Mouse (Mus musculus) ES-Bruce4 (cell line): ENCODE results near the gene Oaz1. TPM values are rescaled to one million over a fixed set of nuclear protein-coding genes. Genes with fewer than 3 reads are reported as not detected.

Experiments
- H3K27ac ChIP-seq: 2 replicates; pipeline ENCODE4 v1.5.1; 2012; ENCODE audit warnings: low read length, inconsistent platforms; ENCODE audit not compliant: insufficient read depth
- H3K27me3 ChIP-seq: 2 replicates; pipeline ENCODE4 v1.6.1; 2012; ENCODE audit warnings: mild to moderate bottlenecking, low read length, inconsistent platforms; ENCODE audit not compliant: control insufficient read depth, poor library complexity, insufficient read depth, severe bottlenecking
- H3K36me3 ChIP-seq: 2 replicates; pipeline ENCODE4 v1.6.1; 2012; ENCODE audit warnings: inconsistent platforms, mild to moderate bottlenecking, low read length, moderate library complexity; ENCODE audit not compliant: control insufficient read depth, poor library complexity, insufficient read depth, severe bottlenecking
- H3K4me1 ChIP-seq: one replicate; pipeline ENCODE4 v1.8.1; 2011; ENCODE audit warnings: low read length; ENCODE audit not compliant: control insufficient read depth, insufficient read depth
- H3K4me3 ChIP-seq: 2 replicates; pipeline ENCODE4 v1.5.1; 2011; ENCODE audit warnings: low read depth, mild to moderate bottlenecking, low read length
- H3K9ac ChIP-seq: 2 replicates; pipeline ENCODE4 v1.6.1; 2012; ENCODE audit warnings: low read depth, mild to moderate bottlenecking, inconsistent platforms; ENCODE audit not compliant: poor library complexity, severe bottlenecking
- H3K9me3 ChIP-seq: replicated peaks from 2 replicates; pipeline ENCODE4 v1.6.1; 2012; ENCODE audit warnings: mild to moderate bottlenecking, low read length, inconsistent platforms; ENCODE audit not compliant: control insufficient read depth, poor library complexity, insufficient read depth, severe bottlenecking
- CTCF ChIP-seq: IDR thresholded peaks from one replicate; pipeline ENCODE4 v1.8.1; 2011; ENCODE audit warnings: low read depth, low read length
- EP300 ChIP-seq: IDR thresholded peaks from 2 replicates; pipeline ENCODE4 v1.6.1; 2011; ENCODE audit warnings: low read depth, low read length; ENCODE audit not compliant: insufficient read depth
- POLR2A ChIP-seq: IDR thresholded peaks from one replicate; pipeline ENCODE4 v1.8.1; 2011; ENCODE audit warnings: low read length; ENCODE audit not compliant: insufficient read depth
- polyA plus RNA-seq: library from polyadenylated mRNA; stranded (reverse); fragments of >200 nt; gene quantifications from 2 replicates; pipeline ENCODE4 v1.2.4, GENCODE M21; 2011; ENCODE audit warnings: low read depth; ENCODE audit not compliant: missing spikeins, insufficient read depth, insufficient read length

Gene Oaz1
- polyA plus RNA-seq, 1 experiment = 471 TPM

DNA sequence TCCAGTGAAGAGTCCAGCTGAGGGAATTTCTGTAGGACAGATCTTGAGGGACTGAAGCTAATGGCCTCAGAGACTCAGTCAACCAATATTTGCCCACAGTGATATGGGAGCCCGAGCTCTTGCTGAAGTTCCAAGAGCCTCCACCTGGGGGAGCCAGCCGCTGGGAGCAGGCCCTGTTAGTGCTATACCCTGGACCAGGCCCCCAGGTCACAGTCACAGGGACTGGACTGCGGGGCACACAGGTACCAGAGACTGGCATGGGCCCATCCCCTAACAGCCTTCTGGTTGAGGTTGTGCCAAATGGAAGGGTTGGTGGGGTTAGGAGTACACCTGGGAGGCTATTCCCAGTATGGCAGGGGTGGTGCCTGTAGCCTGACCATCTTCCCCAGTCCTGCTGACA is 20.5 kb upstream of the Oaz1 start:
- peak overlapping the region; percentile 70 for H3K4me3 ChIP-seq
- peaks cover 3% of the 10 kb centered on the region for H3K4me1 ChIP-seq
- H3K27ac ChIP-seq = no peak overlapping the region
- no peaks in the 10 kb centered on the region for H3K27me3 ChIP-seq
- H3K9ac ChIP-seq = no peak overlapping the region
- no peak for TF ChIP-seq EP300
- peak; percentile 70 for TF ChIP-seq CTCF
- H3K36me3 ChIP-seq = peaks cover 20% of the 10 kb centered on the region
- no peaks in the 10 kb centered on the region for H3K9me3 ChIP-seq

DNA sequence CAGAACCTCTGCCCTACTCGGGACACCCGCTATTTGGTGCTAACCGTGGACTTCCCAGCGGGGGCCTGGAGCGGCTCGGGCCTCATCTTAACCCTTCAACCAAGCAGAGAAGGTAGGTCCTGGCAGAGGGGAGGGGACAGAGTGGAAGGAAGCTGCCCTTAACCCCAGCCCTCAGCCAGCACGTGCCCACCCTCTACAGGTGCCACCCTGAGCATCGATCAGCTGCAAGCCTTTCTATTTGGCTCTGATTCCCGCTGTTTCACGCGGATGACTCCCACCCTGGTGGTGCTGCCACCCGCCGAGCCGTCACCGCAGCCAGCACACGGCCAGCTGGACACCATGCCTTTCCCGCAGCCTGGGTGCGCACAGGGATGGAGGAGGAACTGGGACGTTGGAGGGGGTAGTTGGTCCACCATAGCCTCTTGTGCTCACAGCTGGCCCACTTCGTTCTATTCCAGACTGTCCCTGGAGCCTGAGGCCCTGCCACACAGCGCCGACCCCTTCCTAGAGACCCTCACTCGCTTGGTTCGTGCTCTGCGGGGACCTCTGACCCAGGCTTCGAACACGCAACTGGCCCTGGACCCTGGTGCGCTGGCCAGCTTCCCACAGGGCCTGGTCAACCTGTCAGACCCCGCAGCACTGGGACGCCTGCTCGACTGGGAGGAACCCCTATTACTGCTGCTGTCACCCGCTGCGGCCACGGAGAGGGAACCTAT is 20.0 kb upstream of the Oaz1 start:
- H3K27me3 ChIP-seq = no peaks in the 10 kb centered on the region
- H3K27ac ChIP-seq = no peak overlapping the region
- H3K9ac ChIP-seq = peak overlapping the region; percentile 57
- H3K36me3 ChIP-seq = peaks cover 14% of the 10 kb centered on the region
- no peaks in the 10 kb centered on the region for H3K9me3 ChIP-seq
- no peak for TF ChIP-seq CTCF
- no peak for TF ChIP-seq EP300
- TF ChIP-seq POLR2A = no peak
- H3K4me1 ChIP-seq = peaks cover 3% of the 10 kb centered on the region
- H3K4me3 ChIP-seq = peak overlapping the region; percentile 70

DNA sequence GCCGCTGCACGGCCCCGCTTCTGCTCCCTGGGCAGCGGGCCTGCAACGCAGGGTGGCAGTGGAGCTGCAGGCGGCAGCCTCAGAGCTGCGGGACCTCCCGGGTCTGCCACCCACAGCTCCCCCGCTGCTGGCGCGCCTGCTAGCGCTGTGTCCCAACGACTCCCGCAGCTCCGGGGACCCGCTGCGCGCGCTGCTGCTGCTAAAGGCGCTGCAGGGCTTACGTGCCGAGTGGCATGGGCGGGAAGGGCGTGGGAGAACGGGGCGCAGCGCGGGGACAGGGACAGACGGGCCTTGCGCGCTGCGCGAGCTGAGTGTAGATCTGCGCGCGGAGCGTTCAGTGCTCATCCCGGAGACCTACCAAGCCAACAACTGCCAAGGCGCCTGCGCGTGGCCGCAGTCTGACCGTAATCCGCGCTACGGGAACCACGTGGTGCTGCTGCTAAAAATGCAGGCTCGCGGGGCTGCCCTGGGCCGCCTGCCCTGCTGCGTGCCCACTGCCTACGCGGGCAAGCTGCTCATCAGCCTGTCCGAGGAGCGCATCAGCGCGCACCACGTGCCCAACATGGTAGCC is 19.3 kb upstream of the Oaz1 start:
- H3K27me3 ChIP-seq = no peaks in the 10 kb centered on the region
- H3K4me3 ChIP-seq = peak overlapping the region; percentile 70
- TF ChIP-seq POLR2A (no peak), EP300 (no peak), CTCF (no peak)
- H3K4me1 ChIP-seq = peaks cover 3% of the 10 kb centered on the region
- H3K27ac ChIP-seq = no peak overlapping the region
- H3K36me3 ChIP-seq = peaks cover 13% of the 10 kb centered on the region
- H3K9ac ChIP-seq = peak overlapping the region; percentile 57
- no peaks in the 10 kb centered on the region for H3K9me3 ChIP-seq

DNA sequence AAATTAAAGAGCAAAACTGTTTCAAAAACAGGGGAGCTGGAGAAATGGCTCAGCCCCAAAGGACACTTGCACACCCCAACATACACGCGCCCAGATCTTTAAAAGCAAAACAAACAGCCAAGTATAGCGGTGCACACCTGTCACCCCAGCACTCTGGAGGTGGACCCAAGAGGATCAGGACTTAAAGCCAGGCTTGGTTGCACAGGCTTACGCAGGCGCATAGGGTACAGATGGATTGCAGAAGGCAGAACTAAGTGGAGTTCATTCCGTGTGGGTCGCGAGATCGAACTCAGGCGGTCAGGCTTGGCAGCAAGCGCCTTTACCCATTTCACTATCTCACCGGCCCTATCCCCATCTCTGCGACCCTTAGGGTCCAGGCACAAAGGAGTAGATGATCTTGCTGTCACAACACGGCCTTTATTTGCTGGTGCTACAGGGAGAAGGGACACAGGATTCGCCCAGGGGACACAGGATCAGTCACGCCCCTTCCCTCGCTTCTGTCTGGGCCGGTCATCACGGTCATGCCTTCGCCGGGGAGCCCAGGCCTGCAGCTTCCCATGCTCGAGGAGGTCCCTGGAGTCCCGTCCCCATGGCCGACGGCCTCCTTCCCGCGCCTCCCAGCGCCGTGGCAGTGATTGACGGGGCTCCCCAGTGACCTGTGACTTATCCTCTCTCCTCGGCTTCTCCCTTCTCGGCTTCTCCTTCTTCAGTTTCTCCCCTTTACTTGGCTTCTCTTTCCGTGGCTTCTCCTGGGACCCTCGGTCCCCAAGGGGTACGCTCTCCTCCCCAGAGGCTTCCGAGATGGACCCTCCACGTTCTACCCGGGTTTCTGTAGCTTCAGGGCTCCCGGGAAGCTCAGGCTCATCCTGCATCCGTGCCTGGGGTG is 18.1 kb upstream of the Oaz1 start:
- no peak for TF ChIP-seq POLR2A
- no peak for TF ChIP-seq EP300
- no peak for TF ChIP-seq CTCF
- Histone ChIP-seq H3K4me3 (peak overlapping the region; percentile 5), H3K27ac (no peak overlapping the region), H3K27me3 (no peaks in the 10 kb centered on the region), H3K9me3 (no peaks in the 10 kb centered on the region), H3K36me3 (peaks cover 5% of the 10 kb centered on the region), H3K4me1 (peaks cover 3% of the 10 kb centered on the region), H3K9ac (peak overlapping the region; percentile 60)

DNA sequence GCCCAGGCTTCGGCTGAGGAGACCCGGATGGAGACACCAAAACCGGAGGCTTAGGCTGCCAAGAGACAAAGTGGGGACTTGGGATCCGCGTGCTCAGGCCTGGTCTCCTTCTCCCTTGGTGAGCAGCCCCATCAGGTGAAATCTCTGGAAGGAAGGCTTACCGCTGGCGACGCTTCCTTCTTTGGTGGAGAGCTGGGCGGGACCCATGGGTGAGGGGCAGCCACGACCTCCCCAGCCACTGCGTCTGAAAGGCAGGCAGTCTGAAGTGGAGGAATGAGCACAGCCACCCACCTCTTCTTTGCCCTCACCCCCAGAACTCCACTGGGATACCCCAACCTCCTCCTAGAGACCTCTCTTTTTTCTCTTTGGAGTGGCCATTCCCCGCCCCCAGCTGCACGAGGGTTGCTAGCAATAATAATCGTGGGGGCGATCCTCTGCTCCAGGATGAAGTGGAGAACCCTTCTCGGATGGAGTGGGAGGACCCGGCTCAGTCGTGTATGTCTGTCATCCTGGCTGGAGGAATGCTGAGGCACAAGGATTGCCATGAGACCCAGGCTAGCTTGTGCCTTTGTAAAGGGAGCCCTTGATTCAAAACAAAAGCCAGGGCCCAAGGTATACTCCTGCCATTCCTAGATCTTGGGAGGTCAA is 17.3 kb upstream of the Oaz1 start:
- H3K9ac ChIP-seq = peak overlapping the region; percentile 60
- TF ChIP-seq CTCF = no peak
- TF ChIP-seq POLR2A = no peak
- TF ChIP-seq EP300 = no peak
- H3K4me3 ChIP-seq = peak overlapping the region; percentile 5
- H3K27me3 ChIP-seq = no peaks in the 10 kb centered on the region
- no peaks in the 10 kb centered on the region for H3K9me3 ChIP-seq
- no peak overlapping the region for H3K27ac ChIP-seq
- no peaks in the 10 kb centered on the region for H3K36me3 ChIP-seq
- H3K4me1 ChIP-seq = peaks cover 3% of the 10 kb centered on the region
